Mouse (Mus musculus): ENCODE data around the gene Swap70.

Gene Swap70

DNA sequence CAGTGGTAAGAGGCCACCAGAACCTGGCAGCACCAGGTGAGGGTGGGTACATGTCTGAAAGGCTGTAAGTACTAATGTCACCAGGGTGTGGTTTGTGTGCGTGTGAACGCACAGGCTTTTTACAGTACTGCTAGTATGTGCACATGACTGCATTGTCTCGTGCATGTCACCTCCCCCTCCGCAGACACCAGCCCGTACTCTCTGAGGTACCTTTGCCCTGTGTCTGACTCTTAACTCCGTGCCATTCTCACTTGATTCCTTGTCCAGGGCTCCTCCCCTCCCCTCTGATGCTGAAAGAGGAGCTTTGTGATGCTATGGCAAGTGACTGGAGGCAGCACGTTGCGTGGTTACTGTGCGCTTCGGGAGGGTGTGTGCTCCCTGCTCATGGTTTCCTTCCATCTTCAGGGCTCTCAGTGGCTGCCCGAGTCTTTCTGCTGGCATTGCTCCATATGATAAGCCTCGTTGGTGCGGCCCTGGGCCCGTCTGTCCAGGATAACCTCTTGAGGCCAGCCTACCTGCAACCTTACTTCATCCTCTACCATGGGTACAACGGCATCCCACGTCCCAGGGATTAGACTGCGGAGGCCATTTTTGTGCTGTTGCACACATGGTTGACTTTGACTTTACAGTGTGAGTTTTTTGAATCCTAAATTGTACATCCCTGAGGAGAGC, 77.4 kb downstream of the Swap70 start:
- TF ChIP-seq GATA4 (IDR thresholded peaks at IDR 0.05; ENCODE audit: insufficient replicate concordance, low read length): no peak

DNA sequence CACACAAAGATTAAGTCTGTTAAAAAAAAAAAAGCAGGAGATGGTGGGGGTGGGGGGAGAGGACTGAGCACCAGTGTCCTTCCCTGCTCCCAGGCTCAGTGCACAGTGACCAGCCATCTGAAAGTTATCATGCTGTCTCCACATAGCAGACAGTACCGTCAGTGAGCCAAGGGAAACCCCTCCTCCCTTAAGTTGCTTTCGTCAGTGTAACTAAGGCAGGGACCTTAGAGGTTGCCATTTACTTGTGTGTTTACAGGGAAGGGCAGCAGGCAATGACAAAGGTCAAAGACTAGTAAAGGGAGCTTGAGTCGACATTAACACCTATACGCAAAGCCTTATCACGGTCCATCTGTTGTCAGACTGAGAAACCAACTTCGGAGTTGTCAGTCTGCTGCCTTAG, 81.4 kb downstream of the Swap70 start:
- TF ChIP-seq GATA4 (IDR thresholded peaks at IDR 0.05; ENCODE audit: insufficient replicate concordance, low read length): no peak

DNA sequence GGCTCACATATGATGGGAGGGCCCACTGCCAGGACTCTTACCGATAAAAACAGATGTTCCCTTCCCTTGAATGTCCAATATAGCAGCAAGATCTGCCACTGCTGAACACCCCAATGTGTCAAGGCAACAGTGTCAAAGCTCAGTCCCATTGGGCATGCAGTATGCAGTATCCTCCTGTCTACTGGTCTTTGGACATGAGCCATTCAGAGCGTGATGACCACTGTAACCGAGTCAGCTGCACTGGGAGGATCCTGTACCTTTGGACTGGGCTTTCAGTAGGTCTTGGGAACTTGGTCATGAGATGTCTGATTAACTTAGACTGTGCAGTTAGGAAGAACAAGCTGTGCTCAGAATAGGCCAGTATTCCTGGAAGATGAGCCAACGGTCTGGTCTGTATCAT, 84.0 kb downstream of the Swap70 start:
- no peak for TF ChIP-seq GATA4 (IDR thresholded peaks at IDR 0.05; ENCODE audit: insufficient replicate concordance, low read length)

DNA sequence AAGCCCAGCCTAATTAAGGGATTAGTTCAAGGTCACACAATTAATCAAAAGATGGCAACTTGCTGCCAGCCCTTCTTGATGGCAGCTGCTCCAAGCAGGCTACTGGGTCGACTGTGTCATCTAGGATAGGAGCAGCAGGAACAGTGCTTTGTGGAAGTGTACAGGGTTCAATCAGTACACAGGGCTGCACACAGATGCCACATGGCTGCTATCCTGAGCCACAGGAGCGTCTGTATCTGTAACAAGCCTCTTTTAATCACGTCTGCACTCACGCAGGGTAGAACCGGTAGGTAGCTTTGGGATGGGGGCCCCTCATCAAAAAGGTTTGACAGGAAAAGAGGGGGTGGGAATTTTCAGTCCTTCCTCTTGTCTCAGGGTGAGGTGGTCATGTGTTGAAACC, 84.8 kb downstream of the Swap70 start:
- TF ChIP-seq GATA4 (IDR thresholded peaks at IDR 0.05; ENCODE audit: insufficient replicate concordance, low read length): no peak

DNA sequence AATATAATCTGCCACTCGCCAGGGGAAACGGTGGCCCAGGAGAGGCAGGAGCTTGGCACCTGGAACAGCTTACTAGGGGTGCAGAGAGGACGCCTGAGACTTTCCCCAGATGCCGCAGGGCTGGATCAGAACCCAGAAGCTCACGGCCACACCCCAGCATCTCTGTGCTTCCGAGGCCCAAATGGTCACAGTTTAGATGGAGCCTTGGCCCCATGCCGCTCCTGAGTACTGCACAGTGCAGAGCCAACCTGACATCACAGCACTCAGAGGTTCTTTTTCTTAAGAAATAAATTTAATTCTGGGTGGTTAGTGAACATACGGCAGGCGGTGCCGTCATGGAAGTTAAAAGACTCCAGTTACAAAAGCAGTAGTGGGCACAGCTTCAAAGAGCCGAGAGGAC, 86.2 kb downstream of the Swap70 start:
- no peak for TF ChIP-seq GATA4 (IDR thresholded peaks at IDR 0.05; ENCODE audit: insufficient replicate concordance, low read length)

DNA sequence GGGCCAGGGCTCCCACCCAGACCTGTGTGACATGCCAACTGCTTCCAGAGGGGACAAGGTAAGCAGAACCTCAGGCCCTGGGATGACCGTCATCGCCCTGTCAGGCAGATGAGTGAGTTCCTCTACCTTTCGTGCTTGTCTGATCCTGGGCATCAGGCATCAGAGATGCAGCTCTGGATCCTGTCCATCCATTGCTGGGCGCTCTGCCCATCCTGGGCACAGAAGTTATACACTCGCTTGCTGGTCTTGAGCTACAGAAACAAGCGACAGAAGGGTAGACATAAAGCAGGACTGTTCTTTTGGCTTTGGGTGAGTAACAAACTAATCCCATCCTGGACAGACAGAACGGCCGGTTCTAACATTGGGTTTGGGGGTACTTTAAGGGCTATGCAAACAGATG, 87.7 kb downstream of the Swap70 start:
- TF ChIP-seq GATA4 (IDR thresholded peaks at IDR 0.05; ENCODE audit: insufficient replicate concordance, low read length): no peak

DNA sequence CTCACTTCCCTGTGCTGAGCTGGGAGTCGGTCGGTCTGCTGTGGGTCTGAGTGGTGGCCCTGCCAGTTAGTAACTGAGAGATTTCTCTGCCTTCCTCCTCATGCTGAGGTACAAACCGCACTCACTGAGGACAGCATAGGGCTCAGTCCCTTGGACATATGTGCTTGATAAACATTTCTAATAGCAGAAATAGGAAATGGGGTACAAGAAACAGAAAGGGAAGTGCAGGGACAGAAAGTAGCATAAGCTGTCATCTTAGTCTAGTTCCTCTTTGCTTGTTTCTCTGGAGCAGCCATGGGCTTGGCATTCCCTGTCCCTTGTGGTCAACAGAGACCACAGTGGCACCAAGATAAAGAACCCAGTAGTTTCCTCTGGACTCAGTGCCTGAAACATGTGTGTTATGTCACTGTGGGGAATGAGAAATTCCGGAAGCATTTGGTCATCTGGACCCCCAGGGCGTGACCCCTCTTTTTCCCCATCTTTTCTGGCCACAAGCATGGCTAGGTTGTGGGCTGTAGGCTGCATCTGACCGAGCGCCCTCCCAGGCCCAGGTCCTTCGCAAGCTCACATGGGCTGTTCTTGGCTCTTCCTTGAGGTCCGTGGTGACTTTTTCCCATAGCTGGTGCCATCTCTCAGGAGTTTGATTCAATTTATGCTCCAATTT, 92.0 kb downstream of the Swap70 start:
- no peak for TF ChIP-seq GATA4 (IDR thresholded peaks at IDR 0.05; ENCODE audit: insufficient replicate concordance, low read length)

DNA sequence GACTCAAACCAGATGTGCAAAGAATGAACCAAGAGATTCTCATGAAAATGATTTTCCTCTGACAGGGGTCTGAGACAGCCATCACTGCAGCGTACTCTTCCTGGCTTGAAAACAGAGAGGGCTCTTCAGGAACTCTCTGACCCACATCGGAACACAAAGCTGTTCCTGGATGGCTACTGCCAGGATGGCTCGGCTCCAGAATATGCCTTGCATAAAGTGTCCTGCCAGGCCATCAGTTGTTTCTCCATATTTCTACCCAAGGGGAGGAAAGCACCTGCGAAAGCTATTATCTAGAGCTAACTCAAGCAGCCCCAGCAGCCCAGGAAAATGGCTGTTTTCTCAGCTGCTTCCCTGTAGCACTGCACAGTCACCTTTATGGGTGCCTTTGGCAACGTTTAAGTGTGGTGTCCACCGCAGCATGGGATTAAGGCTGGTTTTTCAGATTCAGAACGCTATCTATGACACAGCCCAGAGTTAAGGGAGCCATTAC, 92.9 kb downstream of the Swap70 start:
- no peak for TF ChIP-seq GATA4 (IDR thresholded peaks at IDR 0.05; ENCODE audit: insufficient replicate concordance, low read length)

DNA sequence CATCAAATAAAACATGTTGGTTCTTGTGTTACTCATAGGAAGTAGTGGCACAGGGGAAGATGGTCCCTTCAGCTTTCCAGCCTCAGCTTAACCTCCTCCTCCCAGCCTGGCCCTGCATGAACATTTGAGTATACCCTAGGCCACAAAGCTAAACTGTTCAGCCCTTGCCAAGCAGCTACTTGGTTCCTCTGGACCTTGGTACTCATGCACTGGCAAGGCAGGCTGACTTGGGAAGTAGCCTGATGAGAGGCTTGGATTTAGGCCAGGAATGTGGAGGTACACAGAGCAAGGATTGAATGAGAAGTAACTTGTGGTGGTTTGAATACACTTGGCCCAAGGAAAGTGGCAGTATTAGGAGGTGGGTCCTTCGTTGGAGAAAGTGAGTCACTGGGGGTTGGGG, 93.8 kb downstream of the Swap70 start:
- TF ChIP-seq GATA4 (IDR thresholded peaks at IDR 0.05; ENCODE audit: insufficient replicate concordance, low read length): no peak

DNA sequence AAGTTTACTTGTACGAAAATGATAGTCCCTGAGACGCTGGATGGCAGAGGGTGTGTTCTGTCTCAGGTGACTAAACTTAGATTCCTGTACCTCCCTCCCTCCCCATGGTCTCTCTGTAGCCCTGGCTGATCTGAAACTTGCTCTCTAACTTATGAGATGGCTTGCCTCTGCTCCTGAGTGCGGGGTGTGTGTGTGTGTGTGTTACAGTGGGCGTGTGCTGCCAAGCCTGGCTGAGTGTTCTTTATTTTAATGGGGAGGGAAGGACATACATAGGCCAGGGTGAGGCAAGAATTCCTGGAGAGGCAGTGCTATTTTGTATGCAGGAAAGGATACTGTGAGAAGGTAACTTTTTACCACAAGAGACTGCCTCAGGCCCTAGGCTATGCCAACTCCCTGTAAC, 95.9 kb downstream of the Swap70 start:
- no peak for TF ChIP-seq GATA4 (IDR thresholded peaks at IDR 0.05; ENCODE audit: insufficient replicate concordance, low read length)

DNA sequence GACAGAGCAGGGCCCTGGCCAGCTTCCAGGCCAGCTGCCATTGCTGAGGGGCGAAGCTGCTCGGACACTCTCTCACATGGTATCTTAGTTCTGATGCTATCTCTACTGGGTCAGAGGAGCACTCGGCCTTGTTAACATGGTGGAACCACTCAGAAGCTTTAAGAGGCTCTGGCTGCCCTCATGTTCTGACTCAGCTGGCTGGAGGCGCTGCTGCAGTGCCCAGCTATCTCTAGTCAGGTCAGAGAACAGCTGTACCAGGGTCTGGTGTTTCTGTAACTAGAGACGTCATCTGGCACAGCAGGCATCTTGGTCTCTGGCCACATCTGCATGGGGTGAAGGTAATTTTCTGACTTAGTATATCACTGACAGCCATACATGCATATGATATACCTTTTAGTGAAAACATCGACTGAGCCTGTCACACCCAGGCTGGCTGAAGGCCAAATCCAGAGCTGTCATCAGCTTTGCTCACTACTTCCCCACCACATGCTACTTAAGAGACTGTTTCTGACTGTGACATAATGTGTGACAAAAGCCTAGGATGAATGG, 97.5 kb downstream of the Swap70 start:
- TF ChIP-seq GATA4 (IDR thresholded peaks at IDR 0.05; ENCODE audit: insufficient replicate concordance, low read length): no peak

DNA sequence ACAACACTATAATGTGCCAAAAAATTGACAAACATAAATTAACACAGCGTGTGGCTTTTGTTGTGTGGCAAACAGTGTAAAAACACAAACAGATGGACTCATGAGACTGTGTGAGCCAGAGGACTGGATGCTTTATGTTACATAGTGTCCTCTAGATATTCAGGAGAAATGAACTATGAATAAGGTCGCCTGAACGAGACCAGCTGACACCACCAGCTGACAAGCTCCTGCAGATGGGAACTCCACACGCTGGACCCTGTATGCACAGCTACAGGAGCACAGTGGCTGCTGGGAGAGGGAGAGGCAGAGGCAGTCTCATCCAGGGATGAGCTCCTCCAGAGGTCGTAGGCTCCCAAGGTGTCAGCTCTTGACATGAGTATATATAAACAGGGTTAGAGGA, 99.6 kb downstream of the Swap70 start:
- no peak for TF ChIP-seq GATA4 (IDR thresholded peaks at IDR 0.05; ENCODE audit: insufficient replicate concordance, low read length)

DNA sequence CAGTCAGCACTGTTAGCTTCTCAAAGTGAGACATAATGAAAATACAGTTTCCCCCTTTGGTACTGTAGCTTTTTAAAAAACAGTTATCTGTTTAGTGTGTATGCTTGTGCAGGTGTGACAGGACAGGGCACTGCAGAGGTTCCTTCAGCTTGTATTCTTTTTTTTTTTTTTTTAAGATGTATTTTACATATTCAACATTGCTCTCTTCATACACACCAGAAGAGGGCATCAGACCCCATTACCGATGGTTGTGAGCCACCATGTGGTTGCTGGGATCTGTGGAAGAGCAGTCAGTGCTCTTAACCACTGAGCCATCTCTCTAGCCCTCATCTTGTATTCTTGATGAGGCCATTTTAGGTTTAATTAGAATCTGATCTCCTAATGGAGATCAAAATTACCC, 103.3 kb downstream of the Swap70 start:
- TF ChIP-seq GATA4 (IDR thresholded peaks at IDR 0.05; ENCODE audit: insufficient replicate concordance, low read length): no peak

DNA sequence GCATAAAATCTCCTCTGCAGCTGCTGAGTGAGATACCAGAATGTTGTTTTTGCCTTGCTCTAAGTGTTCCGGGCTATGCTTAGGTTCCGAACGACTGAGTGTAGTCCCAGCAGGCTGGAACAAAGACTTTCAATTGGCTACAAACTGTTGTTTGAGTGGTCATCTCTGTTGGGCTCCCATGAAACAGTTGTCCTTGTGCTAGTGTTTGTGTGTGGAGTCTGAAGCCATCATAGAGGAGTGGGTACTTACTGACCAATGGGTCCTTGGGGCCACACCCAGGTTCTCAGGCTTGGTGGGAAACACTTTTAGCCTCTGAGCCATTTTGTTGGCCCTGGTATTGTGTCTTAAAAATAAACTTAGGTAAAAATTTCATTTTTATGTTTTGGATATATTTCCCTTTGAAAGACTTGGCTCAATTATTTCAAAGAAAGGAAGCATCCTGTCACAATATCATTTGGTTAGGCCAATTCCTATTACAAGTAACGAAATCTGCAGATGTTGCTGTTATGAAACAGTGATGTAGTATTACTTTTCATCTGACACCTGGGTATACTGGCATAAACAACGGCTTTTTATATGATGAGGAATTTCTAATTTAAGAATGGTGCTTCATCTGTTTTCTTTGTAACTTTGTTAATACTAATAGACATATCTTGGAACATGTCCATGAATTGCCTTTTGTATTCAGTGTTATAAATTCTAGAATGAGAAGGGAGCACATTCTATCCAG, 104.0 kb downstream of the Swap70 start:
- no peak for TF ChIP-seq GATA4 (IDR thresholded peaks at IDR 0.05; ENCODE audit: insufficient replicate concordance, low read length)
